Mouse (Mus musculus) liver, embryonic 14.5 days (tissue): ENCODE results near the gene Me3. TPM values are rescaled to one million over a fixed set of nuclear protein-coding genes. Genes with fewer than 3 reads are reported as not detected.

ENCODE experiments used
- ATAC-seq: fragments of 200-750 bp; cut with Nextera tagmentation; 2 replicates; pipeline ENCODE4 v1.8.0; 2017; ENCODE audit warnings: moderate number of reproducible peaks, mild to moderate bottlenecking, moderate library complexity; ENCODE audit not compliant: insufficient read depth
- DNase-seq, 3 experiments: peaks; one replicate each; pipeline ENCODE4 v3.0.0-alpha.2; 2012 to 2013; ENCODE audit warnings: low read depth in 3 of 3, low spot score in 3 of 3
- H3K27ac ChIP-seq: fragments of 300-500 bp; sonication (generic); 2 replicates; pipeline ENCODE4 v1.5.1; 2014; ENCODE audit warnings: moderate library complexity, mild to moderate bottlenecking, control low read depth, inconsistent platforms
- H3K27me3 ChIP-seq: fragments of 300-500 bp; sonication (generic); 2 replicates; pipeline ENCODE4 v1.6.1; 2014; ENCODE audit warnings: mild to moderate bottlenecking, low read length, moderate library complexity; ENCODE audit not compliant: control insufficient read depth, insufficient read depth
- H3K36me3 ChIP-seq: fragments of 300-500 bp; sonication (generic); replicated peaks from 2 replicates; pipeline ENCODE4 v1.6.1; 2014; ENCODE audit warnings: low read depth; ENCODE audit not compliant: control insufficient read depth, insufficient read depth
- H3K4me1 ChIP-seq, 2 experiments: fragments of 200-500 bp in 1 of 2; fragments of 300-500 bp in 1 of 2; sonication (generic) in 1 of 2; replicated peaks; 2 replicates each; pipeline ENCODE4 v1.6.1; 2012 to 2014; ENCODE audit warnings: antibody characterized with exemption in 1 of 2, inconsistent platforms in 1 of 2, low read length in 1 of 2; ENCODE audit not compliant: control insufficient read depth in 2 of 2, insufficient read depth in 2 of 2
- H3K4me2 ChIP-seq: fragments of 300-500 bp; sonication (generic); 2 replicates; pipeline ENCODE4 v1.6.1; 2014; ENCODE audit warnings: low read depth, mild to moderate bottlenecking, control low read depth, moderate library complexity
- H3K4me3 ChIP-seq, 2 experiments: fragments of 200-500 bp in 1 of 2; fragments of 300-500 bp in 1 of 2; sonication (generic) in 1 of 2; 2 replicates each; pipeline ENCODE4 v1.5.1; 2012 to 2014; ENCODE audit warnings: low read depth in 2 of 2, low read length in 2 of 2, mild to moderate bottlenecking in 2 of 2, control low read depth in 1 of 2, inconsistent platforms in 1 of 2, moderate library complexity in 1 of 2; ENCODE audit not compliant: insufficient read depth in 1 of 2
- H3K9ac ChIP-seq: fragments of 300-500 bp; sonication (generic); replicated peaks from 2 replicates; pipeline ENCODE4 v1.6.1; 2014; ENCODE audit warnings: mild to moderate bottlenecking, control low read depth, moderate library complexity
- H3K9me3 ChIP-seq: fragments of 300-500 bp; sonication (generic); 2 replicates; pipeline ENCODE4 v1.6.1; 2016; ENCODE audit warnings: low read length, mixed read lengths; ENCODE audit not compliant: control insufficient read depth
- CTCF ChIP-seq: IDR thresholded peaks from 2 replicates; pipeline ENCODE4 v1.5.1; 2016; ENCODE audit warnings: antibody characterized with exemption, low read depth, control low read depth
- EP300 ChIP-seq: IDR thresholded peaks from 2 replicates; pipeline ENCODE4 v1.6.1; 2016; ENCODE audit warnings: antibody characterized with exemption, low read depth
- WGBS: fragments of 180-500 bp; shearing (Covaris S2); extraction: QIAGEN DNeasy Blood & Tissue Kit; methylation state at CpG from one replicate; pipeline ENCODE4 v1.1.7; 2014; ENCODE audit not compliant: insufficient replicate concordance; 5-methylcytosine and 5-hydroxymethylcytosine counted together
- polyA plus RNA-seq, 2 experiments: library from polyadenylated mRNA; depleted of rRNA in 1 of 2; stranded (reverse) in 1 of 2; unstranded in 1 of 2; fragments of >200 nt; fragmentation: Nextera tagmentation in 1 of 2; extraction: Ambion mirVana in 1 of 2; gene quantifications; 2 replicates each; pipeline versions ENCODE4 v1.2.1 to v1.2.3; 2012 to 2014

The Me3 gene
- polyA plus RNA-seq, 2 experiments, result not detected

DNA sequence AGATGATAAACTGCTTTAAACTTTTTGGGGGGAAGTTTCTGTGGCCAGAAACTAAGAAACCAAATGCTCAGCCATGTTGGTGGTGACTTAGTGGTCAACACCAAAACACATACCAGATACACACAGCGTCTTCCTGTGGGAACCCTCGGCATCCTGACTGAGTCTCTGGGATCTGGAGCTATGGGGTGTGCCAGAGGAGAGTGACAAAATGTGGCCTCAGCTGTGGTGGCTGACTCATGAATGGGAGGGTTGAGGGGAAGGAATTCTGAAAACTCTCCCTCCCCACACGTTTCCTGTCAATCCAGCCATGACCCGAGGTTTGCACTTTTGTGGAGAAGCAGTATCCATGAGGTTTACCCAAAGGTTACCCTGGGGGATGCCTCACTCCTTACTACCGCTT is 32.0 kb downstream of the Me3 start:
- H3K36me3 ChIP-seq, result no peaks in the 10 kb centered on the region
- H3K4me2 ChIP-seq, result no peak overlapping the region
- no peak overlapping the region for H3K4me3 ChIP-seq
- ATAC-seq (no peak), DNase-seq (no peak)
- no peaks in the 10 kb centered on the region for H3K4me1 ChIP-seq
- H3K27me3 ChIP-seq, result no peaks in the 10 kb centered on the region
- H3K9ac ChIP-seq, result no peak overlapping the region
- no peaks in the 10 kb centered on the region for H3K9me3 ChIP-seq
- no peak for TF ChIP-seq EP300
- TF ChIP-seq CTCF, result no peak
- 21% methylated on average over 5 of the region's 5 CpGs for WGBS
- H3K27ac ChIP-seq, result no peak overlapping the region

DNA sequence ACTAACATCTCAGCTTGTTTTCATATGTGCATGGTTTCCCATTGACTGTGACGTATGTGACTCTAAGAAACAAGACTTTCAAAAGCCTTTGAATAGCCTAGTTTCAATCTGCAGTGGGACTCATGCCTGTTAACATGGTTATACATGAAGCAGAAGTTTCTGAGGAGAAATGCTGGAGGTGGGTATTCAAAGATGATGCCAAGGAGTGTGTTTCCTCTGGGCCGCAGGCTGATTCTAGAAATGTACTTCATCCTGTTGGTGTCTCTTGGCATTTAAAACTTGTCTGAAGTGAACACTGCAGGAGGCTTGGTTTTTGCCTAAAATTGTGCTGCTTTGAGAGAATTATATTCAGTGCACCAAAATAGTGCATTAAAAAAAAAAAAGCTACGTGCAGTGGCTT is 34.2 kb downstream of the Me3 start:
- no peak overlapping the region for H3K27ac ChIP-seq
- ATAC-seq (no peak), DNase-seq (no peak)
- no peaks in the 10 kb centered on the region for H3K9me3 ChIP-seq
- TF ChIP-seq CTCF, result no peak
- no peak for TF ChIP-seq EP300
- no peak overlapping the region for H3K4me3 ChIP-seq
- H3K9ac ChIP-seq, result no peak overlapping the region
- no peaks in the 10 kb centered on the region for H3K4me1 ChIP-seq
- no peak overlapping the region for H3K4me2 ChIP-seq
- no peaks in the 10 kb centered on the region for H3K27me3 ChIP-seq
- 40% methylated on average over 3 of the region's 3 CpGs for WGBS
- H3K36me3 ChIP-seq, result no peaks in the 10 kb centered on the region

DNA sequence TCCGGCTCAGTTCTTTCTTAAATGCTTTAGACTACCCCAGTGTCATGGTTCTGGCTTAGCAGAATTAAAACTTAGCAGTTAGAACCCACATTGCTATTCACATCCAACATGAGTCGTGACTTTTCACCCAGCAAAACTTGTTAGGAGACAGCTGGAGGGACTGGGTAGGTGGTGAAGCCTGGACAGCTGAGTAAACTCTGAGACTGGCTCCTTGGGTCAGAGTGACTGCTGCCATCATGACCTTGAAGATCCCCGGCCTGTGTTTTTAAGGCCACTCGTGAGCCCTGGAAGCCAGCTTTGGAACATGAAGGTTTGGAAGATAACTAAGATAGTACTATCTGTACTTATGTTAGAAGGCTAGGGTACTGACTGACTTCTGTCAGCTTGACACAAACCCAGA is 35.4 kb downstream of the Me3 start:
- no peak for DNase-seq
- WGBS, result 61% methylated on average over 4 of the region's 4 CpGs

GRCm38 (mm10) chr7:89669461-89669860 is 37.3 kb downstream of the Me3 start:
- no peak for ATAC-seq

More for the DNA sequence above, 35.4 kb downstream of the Me3 start:
- Histone ChIP-seq H3K4me3 (no peak overlapping the region), H3K36me3 (no peaks in the 10 kb centered on the region), H3K9ac (no peak overlapping the region), H3K27ac (no peak overlapping the region), H3K27me3 (no peaks in the 10 kb centered on the region), H3K4me2 (no peak overlapping the region), H3K9me3 (no peaks in the 10 kb centered on the region), H3K4me1 (no peaks in the 10 kb centered on the region)
- TF ChIP-seq EP300 (no peak), CTCF (no peak)
- no peak for ATAC-seq

DNA sequence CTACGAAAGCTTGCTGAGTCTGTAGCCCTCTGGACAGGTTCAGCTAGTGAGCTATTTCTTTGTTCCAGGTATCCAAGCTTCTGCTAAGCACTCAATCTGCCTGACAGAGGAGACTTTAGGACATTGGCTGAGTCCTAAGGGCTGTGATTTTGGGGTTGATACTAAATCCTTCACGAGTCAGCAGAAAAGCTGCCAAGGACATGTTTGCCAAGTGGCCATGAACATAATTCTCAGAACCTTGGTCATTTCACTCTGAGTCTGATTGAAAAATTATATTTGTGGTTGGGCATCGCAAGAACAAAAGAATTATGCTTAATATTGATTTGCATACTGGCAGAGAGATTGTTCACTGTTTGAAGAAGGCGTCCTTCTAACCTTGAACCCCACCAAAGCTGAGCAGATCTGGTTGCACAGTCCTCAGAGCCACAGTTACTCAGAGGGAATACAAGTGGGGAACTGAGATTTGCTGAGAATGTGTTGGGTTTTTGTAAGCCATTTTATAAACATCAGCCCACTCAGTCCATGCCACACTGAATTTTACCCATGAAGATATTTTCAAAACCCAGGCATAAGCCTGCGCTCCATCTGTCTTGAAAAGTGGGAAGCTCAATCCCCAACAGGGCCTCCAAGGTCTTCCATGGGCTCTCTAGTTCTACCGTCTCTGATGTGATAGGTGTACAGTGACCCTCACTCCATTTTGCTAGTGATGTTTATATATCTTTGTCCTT is 39.1 kb downstream of the Me3 start:
- DNase-seq (no peak), ATAC-seq (no peak)
- Histone ChIP-seq H3K36me3 (no peaks in the 10 kb centered on the region), H3K27me3 (no peaks in the 10 kb centered on the region), H3K9ac (no peak overlapping the region), H3K4me1 (no peaks in the 10 kb centered on the region), H3K4me3 (no peak overlapping the region), H3K27ac (no peak overlapping the region), H3K4me2 (no peak overlapping the region), H3K9me3 (no peaks in the 10 kb centered on the region)
- 56% methylated on average over 6 of the region's 6 CpGs for WGBS
- no peak for TF ChIP-seq EP300
- TF ChIP-seq CTCF, result no peak

More at GRCm38 (mm10) chr7:89669461-89669860, 37.3 kb downstream of the Me3 start:
- TF ChIP-seq EP300, result no peak
- no peak for TF ChIP-seq CTCF
- no peak overlapping the region for H3K27ac ChIP-seq
- H3K9ac ChIP-seq, result no peak overlapping the region
- H3K36me3 ChIP-seq, result no peaks in the 10 kb centered on the region
- no peaks in the 10 kb centered on the region for H3K27me3 ChIP-seq
- DNase-seq, result no peak
- WGBS, result 67% methylated on average over 6 of the region's 6 CpGs
- no peaks in the 10 kb centered on the region for H3K9me3 ChIP-seq
- no peak overlapping the region for H3K4me3 ChIP-seq
- H3K4me1 ChIP-seq, result no peaks in the 10 kb centered on the region
- no peak overlapping the region for H3K4me2 ChIP-seq
